Mouse (Mus musculus) intestine, embryonic 16.5 days (tissue): ENCODE results near the gene Zfp62. TPM values are rescaled to one million over a fixed set of nuclear protein-coding genes. Genes with fewer than 3 reads are reported as not detected.

Source experiments
- ATAC-seq: fragments of 200-750 bp; cut with Nextera tagmentation; 2 replicates; pipeline ENCODE4 v1.8.0; 2017; ENCODE audit warnings: moderate TSS enrichment, moderate library complexity
- H3K27ac ChIP-seq: fragments of 300-500 bp; sonication (generic); 2 replicates; pipeline ENCODE4 v1.5.1; 2014; ENCODE audit warnings: mild to moderate bottlenecking, low read length
- H3K27me3 ChIP-seq: fragments of 300-500 bp; sonication (generic); replicated peaks from 2 replicates; pipeline ENCODE4 v1.6.1; 2014; ENCODE audit warnings: low read length, control low read depth, mixed read lengths; ENCODE audit not compliant: control insufficient read depth, insufficient read depth
- H3K36me3 ChIP-seq: fragments of 300-500 bp; sonication (generic); 2 replicates; pipeline ENCODE4 v1.6.1; 2014; ENCODE audit warnings: low read length, control low read depth; ENCODE audit not compliant: control insufficient read depth, insufficient read depth
- H3K4me1 ChIP-seq: fragments of 300-500 bp; sonication (generic); 2 replicates; pipeline ENCODE4 v1.6.1; 2014; ENCODE audit warnings: low read length, control low read depth, mixed read lengths; ENCODE audit not compliant: control insufficient read depth, insufficient read depth
- H3K4me2 ChIP-seq: fragments of 300-500 bp; sonication (generic); 2 replicates; pipeline ENCODE4 v1.6.1; 2014; ENCODE audit warnings: low read depth, low read length, control low read depth
- H3K4me3 ChIP-seq: fragments of 300-500 bp; sonication (generic); 2 replicates; pipeline ENCODE4 v1.5.1; 2014; ENCODE audit warnings: mild to moderate bottlenecking, low read length
- H3K9ac ChIP-seq: fragments of 300-500 bp; sonication (generic); 2 replicates; pipeline ENCODE4 v1.6.1; 2014; ENCODE audit warnings: low read depth, low read length
- H3K9me3 ChIP-seq: fragments of 300-500 bp; sonication (generic); 2 replicates; pipeline ENCODE4 v1.6.1; 2016; ENCODE audit warnings: low read length, control low read depth; ENCODE audit not compliant: control insufficient read depth
- WGBS: fragments of 180-500 bp; shearing (Covaris S2); extraction: QIAGEN DNeasy Blood & Tissue Kit; methylation state at CpG from one replicate; pipeline ENCODE4 v1.1.7; 2014; 5-methylcytosine and 5-hydroxymethylcytosine counted together
- polyA plus RNA-seq: library from polyadenylated mRNA; unstranded; fragments of >200 nt; fragmentation: Nextera tagmentation; extraction: Ambion mirVana; gene quantifications from 2 replicates; pipeline ENCODE4 v1.2.1, GENCODE M21; 2015

The Zfp62 gene
- polyA plus RNA-seq, 1 experiment from 2014 or later = 23.1 TPM

DNA sequence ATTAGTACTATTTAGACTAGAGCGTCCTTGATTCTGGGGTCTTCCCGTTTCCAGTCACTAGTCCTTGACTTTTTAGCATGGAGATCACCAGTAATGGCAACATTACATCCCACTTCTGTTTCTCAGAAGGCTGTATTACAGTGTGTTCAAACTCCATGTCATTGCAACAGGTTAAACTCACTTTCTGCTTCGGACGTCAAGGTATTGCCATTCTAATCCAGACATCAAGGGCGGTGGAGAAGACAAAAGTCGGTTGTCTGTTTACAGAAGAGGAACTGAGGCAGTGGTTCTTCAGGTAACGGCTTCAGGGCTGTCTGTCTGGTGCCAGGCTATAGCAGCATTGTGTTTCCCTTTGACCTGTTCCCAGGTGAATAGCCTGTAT lies 48.3 kb downstream of the Zfp62 start:
- peak overlapping the region; percentile 93 for H3K9ac ChIP-seq
- no peaks in the 10 kb centered on the region for H3K36me3 ChIP-seq
- peaks cover 45% of the 10 kb centered on the region for H3K4me1 ChIP-seq
- ATAC-seq = no peak
- H3K4me3 ChIP-seq = peak overlapping the region; percentile 80
- H3K27me3 ChIP-seq = no peaks in the 10 kb centered on the region
- H3K9me3 ChIP-seq = no peaks in the 10 kb centered on the region
- H3K4me2 ChIP-seq = peak overlapping the region; percentile 75
- WGBS = 51% methylated on average over 7 of the region's 7 CpGs
- no peak overlapping the region for H3K27ac ChIP-seq

DNA sequence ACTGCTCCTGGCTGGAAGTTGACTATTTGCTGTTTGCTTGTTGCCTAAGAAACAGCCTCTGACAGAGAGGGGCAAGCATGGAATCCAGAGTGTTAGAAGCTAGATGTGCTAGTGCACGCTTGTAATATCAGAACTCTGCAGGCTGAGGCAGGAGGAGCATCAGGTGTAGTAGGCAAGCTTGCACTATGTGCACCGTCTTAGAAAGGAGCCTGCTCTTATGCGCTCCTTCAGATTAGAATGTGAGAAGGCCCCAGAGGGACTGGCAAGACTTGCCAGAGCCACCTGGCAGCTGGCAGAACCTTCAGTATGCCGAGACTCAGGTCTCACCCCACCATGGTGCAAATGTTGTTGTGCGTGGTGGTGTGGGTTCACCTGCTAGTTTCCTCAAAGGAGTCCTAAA lies 49.0 kb downstream of the Zfp62 start:
- H3K4me1 ChIP-seq = peaks cover 42% of the 10 kb centered on the region

DNA sequence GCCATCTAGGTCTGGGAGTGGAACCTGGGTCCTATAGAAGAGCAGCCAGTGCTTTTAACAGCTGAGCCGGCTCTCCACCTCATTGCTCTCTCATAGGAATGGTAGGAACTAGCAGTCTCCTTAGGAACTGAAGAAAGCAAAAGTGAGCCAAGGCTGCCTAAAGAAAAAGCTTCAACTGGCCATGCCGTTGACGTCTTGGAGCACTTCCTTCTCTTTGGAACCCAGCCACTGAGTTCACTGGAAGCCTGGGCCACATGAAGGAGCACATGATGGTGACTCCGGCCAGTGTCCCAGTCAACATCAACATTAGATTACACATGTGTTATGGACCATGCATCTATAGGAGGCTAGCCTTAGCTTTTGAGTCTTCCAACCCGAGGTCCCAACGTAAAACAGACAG lies 49.9 kb downstream of the Zfp62 start:
- no peak for ATAC-seq
- H3K9ac ChIP-seq = no peak overlapping the region
- H3K36me3 ChIP-seq = no peaks in the 10 kb centered on the region
- no peak overlapping the region for H3K4me2 ChIP-seq
- no peak overlapping the region for H3K27ac ChIP-seq
- H3K27me3 ChIP-seq = no peaks in the 10 kb centered on the region
- WGBS = 84% methylated on average over 6 of the region's 6 CpGs
- no peaks in the 10 kb centered on the region for H3K9me3 ChIP-seq
- H3K4me1 ChIP-seq = peaks cover 34% of the 10 kb centered on the region
- H3K4me3 ChIP-seq = no peak overlapping the region

More for the DNA sequence above, 49.0 kb downstream of the Zfp62 start:
- Histone ChIP-seq H3K27me3 (no peaks in the 10 kb centered on the region), H3K4me3 (no peak overlapping the region), H3K9ac (no peak overlapping the region), H3K36me3 (no peaks in the 10 kb centered on the region), H3K27ac (no peak overlapping the region), H3K9me3 (no peaks in the 10 kb centered on the region), H3K4me2 (0 out of 2 replicates have a peak overlapping the region, but pooled peaks have one; percentile 7)
- 90% methylated on average over 5 of the region's 5 CpGs for WGBS
- no peak for ATAC-seq

DNA sequence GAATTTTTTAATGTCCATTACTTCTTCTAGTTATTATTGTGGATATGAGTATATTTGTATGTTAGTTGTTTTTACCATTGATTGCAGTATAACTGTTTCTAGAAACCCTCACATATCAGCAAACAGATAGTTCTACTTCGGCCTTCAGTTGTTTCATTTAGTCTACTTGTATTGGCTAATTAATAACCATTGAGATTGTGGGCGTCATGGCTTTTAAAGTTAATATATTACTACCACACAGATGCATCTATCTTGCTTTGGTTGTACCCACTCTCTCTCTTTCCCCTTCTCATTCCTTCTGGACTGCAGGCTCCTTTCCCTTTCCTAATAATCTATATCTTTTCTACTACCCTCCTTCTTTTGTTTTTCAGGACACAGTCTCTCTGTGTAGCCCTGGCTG lies 56.2 kb downstream of the Zfp62 start:
- Histone ChIP-seq H3K27ac (no peak overlapping the region), H3K4me2 (no peak overlapping the region), H3K9me3 (no peaks in the 10 kb centered on the region), H3K9ac (no peak overlapping the region), H3K27me3 (no peaks in the 10 kb centered on the region), H3K4me1 (peaks cover 24% of the 10 kb centered on the region), H3K4me3 (no peak overlapping the region), H3K36me3 (peaks cover 20% of the 10 kb centered on the region; the same call in 1 of the 2 replicates)
- ATAC-seq = peak; percentile 24; the same call in 1 of the 2 replicates
- 58% methylated on average over 2 of the region's 2 CpGs for WGBS

DNA sequence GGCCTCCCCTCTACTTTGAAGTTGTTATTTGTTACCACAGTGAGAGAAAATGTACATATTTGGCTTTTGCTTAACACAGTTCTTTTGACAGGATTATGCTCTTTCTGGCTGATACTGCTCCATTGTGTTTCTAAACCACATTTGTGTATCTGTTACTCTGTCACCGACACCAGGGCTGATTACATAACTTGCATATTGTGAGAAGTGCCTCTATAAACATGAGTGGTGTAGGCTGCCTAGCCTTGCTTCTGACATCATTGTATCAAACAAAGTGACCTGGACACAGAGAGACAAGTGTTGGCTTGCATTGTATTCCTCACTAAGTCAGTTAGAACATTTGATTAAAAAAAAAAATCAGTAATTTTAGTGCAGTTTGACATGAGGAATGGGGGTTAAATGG lies 56.7 kb downstream of the Zfp62 start:
- 48% methylated on average over 1 of the region's 1 CpGs for WGBS
- no peak for ATAC-seq
- H3K9ac ChIP-seq = no peak overlapping the region
- H3K9me3 ChIP-seq = no peaks in the 10 kb centered on the region
- H3K27me3 ChIP-seq = no peaks in the 10 kb centered on the region
- H3K4me1 ChIP-seq = peaks cover 28% of the 10 kb centered on the region
- no peak overlapping the region for H3K4me2 ChIP-seq
- H3K4me3 ChIP-seq = no peak overlapping the region
- peaks cover 20% of the 10 kb centered on the region; the same call in 1 of the 2 replicates for H3K36me3 ChIP-seq
- no peak overlapping the region for H3K27ac ChIP-seq

DNA sequence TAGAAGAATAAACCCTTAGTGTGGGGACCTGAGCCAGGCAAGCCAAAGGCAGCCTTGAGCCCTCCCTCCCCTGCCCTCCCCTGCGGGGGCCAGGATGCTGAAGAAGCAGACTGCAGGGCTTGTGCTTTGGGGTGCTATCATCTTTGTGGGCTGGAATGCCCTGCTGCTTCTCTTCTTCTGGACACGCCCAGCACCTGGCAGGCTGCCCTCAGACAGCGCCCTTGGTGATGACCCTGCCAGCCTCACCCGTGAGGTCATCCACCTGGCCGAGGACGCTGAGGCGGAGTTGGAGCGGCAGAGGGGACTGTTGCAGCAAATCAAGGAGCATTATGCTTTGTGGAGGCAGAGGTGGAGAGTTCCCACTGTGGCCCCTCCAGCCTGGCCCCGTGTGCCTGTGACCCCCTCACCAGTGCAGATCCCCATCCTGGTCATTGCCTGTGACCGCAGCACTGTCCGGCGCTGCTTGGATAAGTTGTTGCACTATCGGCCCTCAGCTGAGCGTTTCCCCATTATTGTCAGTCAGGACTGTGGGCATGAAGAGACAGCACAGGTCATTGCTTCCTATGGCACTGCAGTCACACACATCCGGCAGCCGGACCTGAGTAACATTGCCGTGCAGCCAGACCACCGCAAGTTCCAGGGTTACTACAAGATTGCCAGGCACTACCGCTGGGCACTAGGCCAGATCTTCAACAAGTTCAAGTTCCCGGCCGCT lies 57.7 kb downstream of the Zfp62 start:
- 84% methylated on average over 21 of the region's 21 CpGs for WGBS
- no peak overlapping the region for H3K4me3 ChIP-seq
- H3K4me1 ChIP-seq = peaks cover 28% of the 10 kb centered on the region
- H3K27me3 ChIP-seq = no peaks in the 10 kb centered on the region
- no peak for ATAC-seq
- no peak overlapping the region for H3K27ac ChIP-seq
- no peak overlapping the region for H3K9ac ChIP-seq
- no peak overlapping the region for H3K4me2 ChIP-seq
- H3K36me3 ChIP-seq = peaks cover 20% of the 10 kb centered on the region; the same call in 1 of the 2 replicates
- no peaks in the 10 kb centered on the region for H3K9me3 ChIP-seq

DNA sequence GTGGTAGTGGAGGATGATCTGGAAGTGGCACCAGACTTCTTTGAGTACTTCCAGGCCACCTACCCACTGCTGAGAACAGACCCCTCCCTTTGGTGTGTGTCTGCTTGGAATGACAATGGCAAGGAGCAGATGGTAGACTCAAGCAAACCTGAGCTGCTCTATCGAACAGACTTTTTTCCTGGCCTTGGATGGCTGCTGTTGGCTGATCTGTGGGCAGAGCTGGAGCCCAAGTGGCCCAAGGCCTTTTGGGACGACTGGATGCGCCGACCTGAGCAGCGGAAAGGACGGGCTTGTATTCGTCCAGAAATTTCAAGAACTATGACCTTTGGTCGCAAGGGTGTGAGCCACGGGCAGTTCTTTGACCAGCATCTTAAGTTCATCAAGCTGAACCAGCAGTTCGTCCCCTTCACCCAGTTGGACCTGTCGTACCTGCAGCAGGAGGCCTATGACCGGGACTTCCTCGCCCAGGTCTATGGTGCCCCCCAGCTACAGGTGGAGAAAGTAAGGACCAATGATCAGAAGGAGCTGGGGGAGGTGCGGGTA lies 58.3 kb downstream of the Zfp62 start:
- Histone ChIP-seq H3K4me3 (no peak overlapping the region), H3K9me3 (no peaks in the 10 kb centered on the region), H3K27ac (no peak overlapping the region), H3K36me3 (peaks cover 20% of the 10 kb centered on the region; the same call in 1 of the 2 replicates), H3K4me1 (peaks cover 33% of the 10 kb centered on the region), H3K27me3 (no peaks in the 10 kb centered on the region), H3K4me2 (no peak overlapping the region), H3K9ac (no peak overlapping the region)
- ATAC-seq = 0 out of 2 replicates have a peak, but pooled peaks have one; percentile 16
- 87% methylated on average over 14 of the region's 14 CpGs for WGBS

DNA sequence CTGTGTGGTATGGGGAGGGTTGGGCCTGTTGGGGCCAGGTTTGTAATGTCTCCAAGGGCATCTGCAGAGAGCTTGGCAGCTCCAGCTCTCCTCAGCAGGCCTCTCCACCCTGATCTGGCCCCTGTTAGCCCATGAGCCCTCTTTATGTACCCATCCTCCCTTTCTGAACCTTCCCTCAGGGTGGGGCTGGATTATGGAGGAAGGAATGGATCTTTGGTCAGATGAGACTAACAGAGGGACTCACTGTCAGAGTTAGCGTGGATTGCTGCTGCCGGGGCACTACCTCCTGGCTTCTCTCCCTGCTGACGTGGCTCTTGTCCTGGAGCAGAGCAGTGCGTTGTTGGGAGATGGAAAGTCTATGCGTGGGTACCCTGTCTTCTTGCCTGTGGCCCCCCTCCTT lies 59.2 kb downstream of the Zfp62 start:
- Histone ChIP-seq H3K9me3 (no peaks in the 10 kb centered on the region), H3K4me2 (no peak overlapping the region), H3K36me3 (peaks cover 20% of the 10 kb centered on the region; the same call in 1 of the 2 replicates), H3K9ac (no peak overlapping the region), H3K4me3 (no peak overlapping the region), H3K4me1 (peaks cover 38% of the 10 kb centered on the region), H3K27me3 (no peaks in the 10 kb centered on the region), H3K27ac (no peak overlapping the region)
- no peak; the same call in 1 of the 2 replicates for ATAC-seq
- 91% methylated on average over 5 of the region's 5 CpGs for WGBS

DNA sequence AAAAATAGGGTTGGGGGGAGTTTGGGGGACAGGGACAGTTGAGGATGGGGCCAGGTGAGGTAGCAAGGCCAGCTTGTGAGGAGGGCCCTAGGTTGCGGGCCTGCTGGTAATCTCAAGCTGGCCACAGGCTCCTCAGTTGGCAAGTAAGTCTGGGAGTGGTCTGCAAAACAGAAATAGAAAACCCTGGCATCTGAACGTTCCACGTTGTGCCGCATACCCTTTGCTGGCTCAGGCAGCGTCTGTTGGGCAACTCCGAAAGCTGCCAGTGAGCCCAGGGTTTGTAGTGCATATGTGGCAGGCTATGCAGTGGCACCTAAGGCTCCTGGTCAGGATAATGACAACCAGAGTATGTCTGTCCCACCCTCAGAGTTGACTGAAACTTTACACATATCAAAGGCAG lies 60.1 kb downstream of the Zfp62 start:
- no peak for ATAC-seq
- H3K4me3 ChIP-seq = no peak overlapping the region
- H3K36me3 ChIP-seq = peaks cover 20% of the 10 kb centered on the region; the same call in 1 of the 2 replicates
- WGBS = 90% methylated on average over 6 of the region's 6 CpGs
- no peak overlapping the region for H3K9ac ChIP-seq
- peaks cover 38% of the 10 kb centered on the region for H3K4me1 ChIP-seq
- no peaks in the 10 kb centered on the region for H3K27me3 ChIP-seq
- H3K9me3 ChIP-seq = no peaks in the 10 kb centered on the region
- no peak overlapping the region for H3K4me2 ChIP-seq
- H3K27ac ChIP-seq = no peak overlapping the region
